Mouse (Mus musculus) thymus, postnatal 10 days (tissue): Measurements from ENCODE around the gene Zfp384.
A peak's percentile ranks its signal among the peaks of the same experiment; 100 is the strongest.
"Not testable (repeated sequence)": the region's sequence is repeated elsewhere in the genome, so short reads cannot be mapped to it uniquely, and the experiment has no call there.

ENCODE experiments used
- DNase-seq, 2 experiments: peaks; one replicate each; pipeline ENCODE4 v3.0.0; 2021; ENCODE audit warnings: low spot score in 2 of 2

Gene Zfp384

GRCm38 (mm10) chr6:125009181-125010073 lies 482 bp downstream of the Zfp384 start:
- peak; percentile 78 to 84 for DNase-seq

- no peak for DNase-seq
Measured at GRCm38 (mm10) chr6:125017682-125018081, 8.7 kb downstream of the Zfp384 start.

GRCm38 (mm10) chr6:125030532-125030931 lies 21.6 kb downstream of the Zfp384 start:
- peak; percentile 24 to 81 for DNase-seq

DNA sequence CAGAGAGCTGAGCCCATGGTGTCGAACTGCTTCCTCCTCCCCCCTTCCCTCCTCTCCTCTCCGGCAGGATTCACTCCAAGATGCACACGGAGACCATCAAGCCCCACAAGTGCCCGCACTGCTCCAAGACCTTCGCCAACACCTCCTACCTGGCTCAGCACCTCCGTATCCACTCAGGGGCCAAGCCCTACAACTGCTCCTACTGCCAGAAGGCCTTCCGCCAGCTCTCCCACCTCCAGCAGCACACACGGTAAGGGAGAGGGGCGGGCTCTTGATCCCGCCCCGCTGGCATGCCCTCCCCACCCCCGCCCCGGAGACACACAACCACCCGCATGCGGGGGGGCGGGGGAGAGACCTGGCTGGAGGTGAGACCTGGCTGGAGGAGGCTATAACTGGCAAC lies 22.7 kb downstream of the Zfp384 start:
- no peak for DNase-seq

DNA sequence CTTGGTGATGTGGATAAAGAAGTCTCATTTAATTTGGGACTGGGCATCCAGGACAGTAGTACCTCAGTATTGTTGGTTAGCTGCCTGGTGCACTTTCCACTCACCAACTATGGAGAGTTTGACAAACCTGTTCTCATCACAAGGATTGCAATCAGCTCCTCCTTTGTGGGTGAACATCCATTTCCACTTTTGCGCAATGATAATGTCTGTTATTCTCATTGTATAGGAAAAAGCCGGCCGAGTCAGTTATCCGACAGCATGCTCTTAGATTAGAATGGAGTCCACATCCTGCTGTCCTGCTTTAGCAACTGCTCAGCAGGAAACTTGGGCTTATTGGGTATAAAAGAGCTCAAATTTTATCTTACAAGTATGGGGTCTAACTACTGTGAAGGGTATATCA lies 29.7 kb downstream of the Zfp384 start:
- no peak for DNase-seq

GRCm38 (mm10) chr6:125039131-125039530 lies 30.2 kb downstream of the Zfp384 start:
- DNase-seq = peak in 1 of 2 experiments; percentile 8

DNA sequence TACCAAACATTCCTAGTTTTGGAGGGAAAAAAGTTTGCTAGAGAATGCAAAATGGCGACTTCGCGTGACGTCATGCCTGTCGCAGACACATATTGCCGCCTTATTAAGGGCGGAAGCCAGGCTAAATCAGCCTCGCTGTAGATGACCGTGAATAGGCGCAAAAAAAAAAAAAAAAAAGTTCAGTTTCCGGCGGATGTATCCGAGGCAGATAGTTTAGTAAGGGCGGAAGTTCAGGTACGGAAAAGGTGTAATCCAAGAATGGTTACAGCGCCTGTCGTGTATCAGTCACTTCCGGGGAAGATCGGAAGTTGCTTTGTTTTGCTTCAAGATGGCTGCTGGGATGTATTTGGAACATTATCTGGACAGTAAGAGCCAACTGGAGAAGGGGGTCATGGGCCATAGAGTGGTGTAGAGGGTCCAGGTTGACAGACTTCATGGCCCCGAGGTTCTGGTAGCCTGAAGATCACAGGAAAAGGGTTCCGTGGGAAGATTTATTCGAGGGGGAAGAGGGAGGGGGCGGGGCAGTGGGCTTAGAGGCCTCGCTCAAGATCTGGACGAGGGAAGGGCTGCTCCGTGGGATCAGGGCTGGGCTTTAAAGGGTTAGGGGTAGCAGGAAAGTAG lies 30.7 kb downstream of the Zfp384 start, which contains the start of gene Ing4:
TSS of gene Ing4 (plus strand) at position 228 of the 621 bp plus-strand sequence.
- DNase-seq = peak; percentile 84 to 86

DNA sequence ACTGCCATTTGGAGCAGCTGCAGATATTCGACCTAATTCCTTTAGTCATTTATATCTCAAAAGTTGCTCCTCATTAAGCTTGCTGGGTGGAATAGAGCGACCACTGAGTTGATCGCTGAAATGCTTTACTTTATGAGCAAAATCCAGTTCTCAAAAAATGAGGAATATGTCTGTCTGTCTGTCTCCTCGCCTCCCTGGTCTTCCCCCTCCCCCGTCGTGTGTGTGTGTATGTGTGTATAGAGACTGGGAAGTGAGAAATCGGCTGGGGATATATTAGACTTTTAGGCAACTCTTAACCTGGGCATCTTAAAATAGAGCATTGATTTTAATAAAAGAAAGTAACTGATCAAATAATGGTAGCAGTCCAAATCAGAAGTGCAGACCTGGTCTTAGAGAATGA lies 31.3 kb downstream of the Zfp384 start:
- DNase-seq = no peak

- no peak for DNase-seq
Measured at GRCm38 (mm10) chr6:125041047-125041446, 32.1 kb downstream of the Zfp384 start.

DNA sequence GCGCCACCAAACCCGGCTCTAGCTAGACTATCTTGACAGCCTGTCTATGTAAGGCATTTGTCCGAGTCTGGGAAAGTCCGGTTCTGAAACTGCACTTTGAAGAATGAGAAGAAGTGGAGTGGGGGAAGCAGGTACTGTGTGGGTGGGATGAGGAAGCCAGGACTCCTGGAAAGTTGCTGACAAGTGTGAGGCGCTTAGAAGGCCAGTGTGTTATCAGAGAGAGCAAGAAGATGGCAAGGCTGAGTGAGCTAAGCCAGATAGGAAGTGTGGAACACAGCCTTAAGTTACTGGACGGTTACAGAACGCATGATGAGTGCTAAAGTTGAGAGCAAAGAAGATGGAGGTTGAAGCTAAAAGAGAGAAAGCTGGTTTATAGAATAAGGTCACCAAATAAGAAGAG lies 33.1 kb downstream of the Zfp384 start:
- DNase-seq = no peak

GRCm38 (mm10) chr6:125046691-125047090 lies 37.7 kb downstream of the Zfp384 start:
- DNase-seq = peak; percentile 38 to 78

GRCm38 (mm10) chr6:125049678-125050077 lies 40.7 kb downstream of the Zfp384 start, which contains the start of gene Acrbp:
Gene Acrbp, plus strand, starts transcription at chr6:125049689.
- DNase-seq = no peak

GRCm38 (mm10) chr6:125051237-125051636 lies 42.3 kb downstream of the Zfp384 start:
- DNase-seq = no peak

GRCm38 (mm10) chr6:125061493-125061892 lies 52.5 kb downstream of the Zfp384 start:
- DNase-seq = no peak

GRCm38 (mm10) chr6:125062511-125062910 lies 53.6 kb downstream of the Zfp384 start:
- no peak for DNase-seq

DNA sequence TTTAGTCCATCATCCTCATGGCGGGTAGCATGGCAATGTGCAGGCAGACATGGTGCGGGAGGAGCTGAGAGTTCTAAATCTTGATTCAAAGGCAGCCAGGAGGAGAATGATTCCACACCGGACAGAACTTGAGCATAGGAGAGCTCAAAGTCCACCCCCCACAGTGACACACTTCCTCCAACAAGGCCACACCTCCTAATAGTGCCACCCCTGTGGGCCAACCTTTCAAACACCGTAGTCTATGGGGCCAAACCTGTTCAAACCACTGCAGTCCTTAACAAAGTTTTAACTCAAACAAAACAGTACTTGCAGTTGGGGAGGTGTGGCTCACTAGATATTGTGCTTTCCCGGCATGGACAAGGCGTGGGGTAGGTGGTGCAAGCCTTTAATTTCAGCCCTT lies 55.0 kb downstream of the Zfp384 start:
- no peak for DNase-seq

- DNase-seq = not testable (repeated sequence)
Measured at GRCm38 (mm10) chr6:125065223-125065622, 56.3 kb downstream of the Zfp384 start.

- no peak for DNase-seq
Measured at GRCm38 (mm10) chr6:125067571-125067995, 58.6 kb downstream of the Zfp384 start, which contains the start of gene Lpar5. Gene Lpar5, plus strand, starts transcription at chr6:125067920.

DNA sequence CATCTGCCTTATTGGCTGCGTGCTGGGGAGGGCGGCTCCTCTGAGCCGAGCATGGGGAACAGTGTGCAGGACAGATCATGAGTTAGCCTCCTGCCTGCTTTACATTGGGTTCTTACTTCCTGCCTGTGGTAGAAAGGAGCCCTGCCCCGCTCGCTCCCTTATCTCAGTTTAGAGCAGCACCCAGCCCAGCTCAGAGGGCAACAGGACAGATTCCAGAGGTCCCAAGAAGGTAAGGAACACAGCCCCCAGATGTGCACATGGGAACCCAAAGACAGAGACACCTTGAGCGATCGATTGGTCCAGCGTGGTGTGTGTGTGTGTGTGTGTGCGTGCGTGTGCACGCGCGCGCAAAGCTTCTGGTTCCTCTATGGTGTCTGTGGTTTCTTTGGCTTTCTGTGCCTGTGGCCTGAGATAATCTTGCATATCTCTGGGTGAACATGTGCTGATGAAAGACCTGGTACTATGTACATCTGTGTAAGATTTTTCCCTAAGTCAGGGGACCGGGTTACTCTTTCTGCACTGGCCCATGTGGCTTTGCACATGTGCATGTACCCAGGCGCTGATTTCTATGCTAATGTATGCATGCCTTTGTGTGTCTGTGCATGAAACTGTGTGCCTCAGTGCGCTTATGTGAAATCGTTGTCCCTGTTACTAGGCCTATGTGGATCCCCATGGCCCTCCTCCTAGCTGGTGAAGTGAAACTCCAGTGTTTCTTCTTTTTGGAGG lies 62.4 kb downstream of the Zfp384 start:
- peak; percentile 51 to 62 for DNase-seq

DNA sequence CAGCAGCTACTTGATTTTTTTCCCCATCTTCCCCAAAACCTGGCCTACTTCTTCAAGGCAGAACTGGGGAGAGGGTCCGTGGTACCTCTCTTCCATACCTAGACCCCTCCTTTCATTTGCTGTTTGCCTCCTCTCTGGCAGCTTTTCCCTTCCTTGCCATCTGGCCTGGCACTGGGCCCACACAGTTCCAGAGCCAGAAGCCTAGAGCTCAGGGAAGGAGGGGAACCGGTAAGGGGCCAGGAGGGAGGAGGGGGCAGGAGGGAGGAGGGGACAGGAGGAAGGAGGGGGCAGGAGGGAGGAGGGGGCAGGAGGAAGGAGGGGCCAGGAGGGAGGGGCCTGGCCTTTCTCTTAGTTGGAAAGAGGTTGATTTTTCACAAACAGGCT lies 62.9 kb downstream of the Zfp384 start:
- peak in 1 of 2 experiments; percentile 59 for DNase-seq

DNA sequence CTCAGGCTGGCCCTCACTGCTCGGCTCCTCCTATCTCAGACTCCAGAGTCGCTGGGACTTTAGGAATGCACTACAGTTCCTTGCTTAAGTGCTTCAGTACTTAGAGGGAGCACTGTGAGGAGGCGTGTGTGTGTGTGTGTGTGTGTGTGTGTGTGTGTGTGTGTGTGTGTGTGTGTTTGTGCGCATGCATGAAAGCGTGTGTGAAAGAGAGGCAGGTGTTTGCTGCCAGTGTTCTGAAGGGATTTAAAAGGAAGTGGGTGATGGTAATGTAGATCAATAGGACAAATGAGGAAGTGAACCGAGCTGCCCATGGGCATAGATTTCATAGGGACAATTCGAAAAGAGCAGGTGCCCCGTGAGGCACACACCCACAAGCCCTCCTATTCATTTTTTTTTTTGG lies 64.9 kb downstream of the Zfp384 start:
- DNase-seq = peak in 1 of 2 experiments; percentile 29

GRCm38 (mm10) chr6:125081394-125081793 lies 72.4 kb downstream of the Zfp384 start:
- DNase-seq = no peak
